ENCODE assay signal across 8 mouse cellular contexts in the genomic region with DNA sequence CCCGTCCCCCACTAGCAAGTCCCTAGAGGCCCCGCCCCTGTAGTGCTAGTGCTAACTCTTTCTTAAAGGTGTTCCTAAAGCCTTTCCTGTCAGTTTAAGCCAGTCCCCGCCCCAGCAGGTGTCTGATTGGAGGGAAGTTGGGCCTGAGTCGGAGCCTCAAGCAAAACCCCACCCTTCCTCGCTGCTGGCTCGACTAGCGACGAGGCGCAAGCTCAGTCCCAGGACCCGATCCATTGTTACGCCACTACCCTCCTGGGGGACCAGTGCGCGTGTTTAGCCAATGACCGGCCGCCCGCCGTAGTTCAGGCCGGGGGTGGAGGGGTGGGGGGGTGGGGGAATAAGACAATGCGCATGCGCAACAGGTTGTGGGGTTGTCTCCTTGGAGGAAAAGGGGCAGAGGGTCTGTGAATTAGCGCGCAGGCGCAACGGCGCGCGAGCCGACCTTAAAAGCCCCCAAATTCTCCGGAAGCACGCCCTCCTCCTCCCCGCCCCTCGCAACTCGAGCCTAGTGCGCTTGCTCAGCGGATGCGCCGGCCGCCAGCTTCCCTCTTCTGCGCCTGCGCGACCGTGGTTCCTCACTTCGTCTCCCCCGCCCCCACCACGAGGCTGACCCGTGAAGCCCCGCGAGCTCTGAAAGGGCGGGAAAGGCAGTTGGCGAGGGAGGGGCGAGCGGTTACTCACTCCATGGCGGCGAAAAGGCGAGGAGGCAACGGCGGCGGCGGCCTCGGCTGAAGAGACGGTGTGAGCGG. TPM values are rescaled to one million over a fixed set of nuclear protein-coding genes. Genes with fewer than 3 reads are reported as not detected.
A peak's percentile ranks its signal among the peaks of the same experiment; 100 is the strongest.
DNase-seq lines count a peak whose midpoint lies in the region; ATAC-seq and TF ChIP-seq lines count a peak whose summit lies in the region.

A gene (plus strand): TSS at position 368 of the 749 bp plus-strand sequence.
A gene (plus strand): TSS at position 667 of the 749 bp plus-strand sequence.

- H3K27me3 ChIP-seq in MEL (ENCODE audit: control insufficient read depth in 1 of 2, insufficient read depth in 2 of 2, low read length in 2 of 2), result no peaks in the 10 kb centered on the region
- H3K27me3 ChIP-seq in cerebellum, adult 2 months (ENCODE audit: control insufficient read depth, insufficient read depth, low read length), result no peaks in the 10 kb centered on the region
- no peaks in the 10 kb centered on the region for H3K27me3 ChIP-seq in forebrain, postnatal 0 days (ENCODE audit: insufficient read depth, low read length)
- H3K27me3 ChIP-seq in lung, embryonic 15.5 days, result no peaks in the 10 kb centered on the region

- TF ChIP-seq EP300 in MEL (IDR thresholded peaks at IDR 0.05; ENCODE audit: low read depth in 1 of 2, low read length in 2 of 2), result peak in 1 of 2 experiments; percentile 72; a peak in 2 of 4 replicates

- TF ChIP-seq CTCF in MEL (IDR thresholded peaks at IDR 0.05 in 2 of 3, conservative IDR thresholded peaks at IDR 0.05 in 1 of 3; ENCODE audit: control insufficient read depth in 1 of 3, insufficient read depth in 1 of 3, low read depth in 2 of 3, low read length in 3 of 3, poor library complexity in 1 of 3, severe bottlenecking in 1 of 3), result no peak
- no peak for TF ChIP-seq CTCF in cerebellum, adult 2 months (IDR thresholded peaks at IDR 0.05; ENCODE audit: borderline replicate concordance, insufficient read depth, low read depth, low read length)
- TF ChIP-seq CTCF in forebrain, postnatal 0 days (IDR thresholded peaks at IDR 0.05; ENCODE audit: low read depth), result no peak

- H3K36me3 ChIP-seq in MEL (ENCODE audit: control insufficient read depth in 1 of 2, insufficient read depth in 2 of 2, low read length in 2 of 2), result peaks cover 9 to 35% of the 10 kb centered on the region in 2 experiments
- H3K36me3 ChIP-seq in forebrain, postnatal 0 days (ENCODE audit: insufficient read depth), result 0 out of 2 replicates have a peak, but pooled peaks cover 4% of the 10 kb centered on the region
- peaks cover 19% of the 10 kb centered on the region for H3K36me3 ChIP-seq in lung, embryonic 15.5 days

- no peak for TF ChIP-seq RAD21 in MEL (IDR thresholded peaks at IDR 0.05; ENCODE audit: low read depth, low read length)

- peaks cover 20 to 40% of the 10 kb centered on the region in 2 experiments; a peak in 3 of 4 replicates for H3K4me1 ChIP-seq in MEL (ENCODE audit: control insufficient read depth in 1 of 2, insufficient read depth in 2 of 2, low read length in 2 of 2)
- H3K4me1 ChIP-seq in cerebellum, adult 2 months (ENCODE audit: control insufficient read depth, insufficient read depth, low read length), result peaks cover 14% of the 10 kb centered on the region
- H3K4me1 ChIP-seq in forebrain, postnatal 0 days (ENCODE audit: insufficient read depth), result peaks cover 21% of the 10 kb centered on the region
- H3K4me1 ChIP-seq in lung, embryonic 15.5 days, result peaks cover 44% of the 10 kb centered on the region

- H3K9ac ChIP-seq in MEL (ENCODE audit: control insufficient read depth, low read depth, low read length, poor library complexity, severe bottlenecking), result peak within 1 kb of the TSS; percentile 97
- peak within 1 kb of the TSS; percentile 92 for H3K9ac ChIP-seq in forebrain, postnatal 0 days
- H3K9ac ChIP-seq in lung, embryonic 15.5 days, result peak within 1 kb of the TSS; percentile 96

- H3K27ac ChIP-seq in MEL (ENCODE audit: control insufficient read depth, low read depth, low read length), result peak within 1 kb of the TSS; percentile 93
- H3K27ac ChIP-seq in cerebellum, adult 2 months (ENCODE audit: insufficient read depth, low read length), result peak within 1 kb of the TSS; percentile 79
- H3K27ac ChIP-seq in forebrain, postnatal 0 days (ENCODE audit: low read depth, low read length), result peak within 1 kb of the TSS; percentile 93
- H3K27ac ChIP-seq in lung, embryonic 15.5 days, result peak within 1 kb of the TSS; percentile 98

- H3K4me3 ChIP-seq in MEL (ENCODE audit: control insufficient read depth in 1 of 2, insufficient read depth in 1 of 2, low read depth in 2 of 2, low read length in 2 of 2), result peak within 1 kb of the TSS; percentile 87 to 94
- H3K4me3 ChIP-seq in cerebellum, adult 2 months (replicated peaks; ENCODE audit: insufficient read depth, low read depth, low read length), result peak within 1 kb of the TSS; percentile 83
- peak within 1 kb of the TSS; percentile 89 for H3K4me3 ChIP-seq in forebrain, postnatal 0 days (ENCODE audit: low read depth, low read length)
- H3K4me3 ChIP-seq in lung, embryonic 15.5 days, result peak within 1 kb of the TSS; percentile 79

- no peaks in the 10 kb centered on the region for H3K9me3 ChIP-seq in MEL (replicated peaks; ENCODE audit: insufficient read depth, low read length)
- H3K9me3 ChIP-seq in forebrain, postnatal 0 days (ENCODE audit: low read length), result no peaks in the 10 kb centered on the region
- no peaks in the 10 kb centered on the region for H3K9me3 ChIP-seq in lung, embryonic 15.5 days

- ATAC-seq in forebrain, postnatal 0 days, result peak; percentile 92
- peak; percentile 95 for ATAC-seq in lung, embryonic 15.5 days (ENCODE audit: borderline replicate concordance, extremely low read depth, low FRiP score, low TSS enrichment)

- H3K79me2 ChIP-seq in MEL (ENCODE audit: control insufficient read depth, insufficient read depth, low read length, poor library complexity), result peaks cover 55% of the 10 kb centered on the region

- TF ChIP-seq POLR2A in MEL (IDR thresholded peaks at IDR 0.05; ENCODE audit: control insufficient read depth in 1 of 2, insufficient read depth in 1 of 2, low read depth in 1 of 2, low read length in 2 of 2, poor library complexity in 1 of 2), result peak in 1 of 2 experiments; percentile 81; a peak in 3 of 4 replicates
- peak; percentile 51; the same call in 1 of the 2 replicates for TF ChIP-seq POLR2A in cerebellum, adult 2 months (IDR thresholded peaks at IDR 0.05; ENCODE audit: borderline replicate concordance, insufficient read depth, low read length)

- peak; percentile 99 for DNase-seq in MEL (ENCODE audit: low read depth, low spot score)
- DNase-seq in cerebellum, adult 2 months, result peak; percentile 98
- DNase-seq in forebrain, postnatal 0 days, result peak; percentile 100
- peak; percentile 100 for DNase-seq in heart, postnatal 4 days
- DNase-seq in layer of hippocampus, adult 8-10 months (ENCODE audit: low spot score in 2 of 2), result peak; percentile 97 to 99
- DNase-seq in ovary, adult 18-20 months (ENCODE audit: low spot score), result peak; percentile 97
- peak; percentile 100 for DNase-seq in thymus, postnatal 0 days (ENCODE audit: low spot score)

- under 1% methylated on average over 62 of the region's 62 CpGs for WGBS in cerebellum, adult 2 months
- WGBS in forebrain, postnatal 0 days, result 2% methylated on average over 58 of the region's 62 CpGs
- WGBS in lung, embryonic 15.5 days, result under 1% methylated on average over 60 of the region's 62 CpGs

- peak within 1 kb of the TSS; percentile 58 for H3K4me2 ChIP-seq in forebrain, postnatal 0 days (ENCODE audit: low read depth)
- peak within 1 kb of the TSS; percentile 60 for H3K4me2 ChIP-seq in lung, embryonic 15.5 days

TF ChIP-seq in MEL, 35 proteins besides CTCF, POLR2A, EP300 and RAD21 (continues in another document):
- peak; percentile 89; the same call in 1 of the 2 replicates for TF ChIP-seq POLR2AphosphoS2 (IDR thresholded peaks at IDR 0.05; ENCODE audit: low read length)
- no peak for TF ChIP-seq BHLHE40 (IDR thresholded peaks at IDR 0.05; ENCODE audit: borderline replicate concordance, low read depth, low read length)
- no peak for TF ChIP-seq ZC3H11A (IDR thresholded peaks at IDR 0.05; ENCODE audit: low read depth, low read length)
- peak; percentile 64 for TF ChIP-seq TCF12 (IDR thresholded peaks at IDR 0.05; ENCODE audit: low read depth, low read length)
- peak; percentile 89 for TF ChIP-seq MAX (IDR thresholded peaks at IDR 0.05; ENCODE audit: low read length)
- TF ChIP-seq GABPA (IDR thresholded peaks at IDR 0.05; ENCODE audit: low read depth, low read length), result no peak
- peak; percentile 90 for TF ChIP-seq E2F4 (IDR thresholded peaks at IDR 0.05; ENCODE audit: borderline replicate concordance, low read depth, low read length)
- TF ChIP-seq ZKSCAN1 (IDR thresholded peaks at IDR 0.05; ENCODE audit: low read depth, low read length), result no peak
- peak; percentile 86 for TF ChIP-seq HCFC1 (IDR thresholded peaks at IDR 0.05; ENCODE audit: low read depth, low read length)
- TF ChIP-seq MAZ (IDR thresholded peaks at IDR 0.05; ENCODE audit: low read depth, low read length), result peak; percentile 98
- no peak for TF ChIP-seq POLR2AphosphoS5 (IDR thresholded peaks at IDR 0.05; ENCODE audit: borderline replicate concordance, low read depth, low read length)
- TF ChIP-seq KAT2A (conservative IDR thresholded peaks at IDR 0.05; ENCODE audit: low read depth, low read length), result peak; percentile 53; the same call in 1 of the 2 replicates
- peak; percentile 77 for TF ChIP-seq ELF1 (IDR thresholded peaks at IDR 0.05; ENCODE audit: low read depth, low read length)

RNA-seq across cellular contexts. Expression of the first gene that starts in this region (rescaled TPM):
- total RNA-seq in MEL (2012; rRNA removed), result 136 and 137 TPM in 2 replicates
- polyA plus RNA-seq in MEL (2012; ENCODE audit: insufficient read depth in 1 of 2, insufficient read length in 2 of 2, low read depth in 1 of 2, low replicate concordance in 2 of 2, missing spikeins in 1 of 2), result 100 to 1,000 TPM in 1 of 2 experiments, not detected in 1; 235 TPM
- polyA plus RNA-seq in cerebellum, adult 2 months (2012; rRNA removed), result 28.9 and 29.4 TPM in 2 replicates
- total RNA-seq in forebrain, postnatal 0 days (2014; rRNA removed), result 58.0 and 68.7 TPM in 2 replicates
- 50.5 and 57.0 TPM in 2 replicates for polyA plus RNA-seq in forebrain, postnatal 0 days (2015; fragmentation: Nextera tagmentation; extraction: Ambion mirVana)
- total RNA-seq in heart, postnatal 4 days (2021), result 10 to 100 TPM; 69.3 to 69.9 TPM
- total RNA-seq in layer of hippocampus, adult 8-10 months (2022), result 10 to 100 TPM; 27.7 to 32.5 (median 30.2) TPM
- polyA plus RNA-seq in lung, embryonic 15.5 days (2015; fragmentation: Nextera tagmentation; extraction: Ambion mirVana), result 95.6 and 97.7 TPM in 2 replicates
- 88.1 and 109 TPM in 2 replicates for polyA plus RNA-seq in thymus, postnatal 0 days (2015; fragmentation: Nextera tagmentation; extraction: Ambion mirVana)

RNA-seq across cellular contexts. Expression of the second gene that starts in this region (rescaled TPM):
- 0.73 and 0.92 TPM in 2 replicates for total RNA-seq in MEL (2012; rRNA removed)
- polyA plus RNA-seq in MEL (2012; ENCODE audit: insufficient read depth in 1 of 2, insufficient read length in 2 of 2, low read depth in 1 of 2, low replicate concordance in 2 of 2, missing spikeins in 1 of 2), result under 1 TPM in 1 of 2 experiments, not detected in 1; 0.54 TPM
- polyA plus RNA-seq in cerebellum, adult 2 months (2012; rRNA removed), result 1.4 and 1.9 TPM in 2 replicates
- 0.15 and 1.3 TPM in 2 replicates for total RNA-seq in forebrain, postnatal 0 days (2014; rRNA removed)
- 0.21 and 0.34 TPM in 2 replicates for polyA plus RNA-seq in forebrain, postnatal 0 days (2015; fragmentation: Nextera tagmentation; extraction: Ambion mirVana)
- 1 to 10 TPM; 1.4 to 2.0 TPM for total RNA-seq in heart, postnatal 4 days (2021)
- total RNA-seq in layer of hippocampus, adult 8-10 months (2022), result 10 to 100 TPM in 2 of 4 experiments, 1 to 10 TPM in 2; 2.7 to 12.2 (median 7.8) TPM
- polyA plus RNA-seq in lung, embryonic 15.5 days (2015; fragmentation: Nextera tagmentation; extraction: Ambion mirVana), result 0.63 and 1.7 TPM in 2 replicates
- polyA plus RNA-seq in thymus, postnatal 0 days (2015; fragmentation: Nextera tagmentation; extraction: Ambion mirVana), result 23.6 and 28.0 TPM in 2 replicates

Comparison
In these comparisons a context has a peak if more than half of its experiments do, and no peak if none do; other contexts are left out.
1. Peak in every context shown above with its lines: DNase-seq, ATAC-seq, H3K4me3 ChIP-seq and H3K27ac ChIP-seq.